Mouse (Mus musculus) C2C12 (cell line): ENCODE results near the gene Cpm. TPM values are rescaled to one million over a fixed set of nuclear protein-coding genes. Genes with fewer than 3 reads are reported as not detected.

ENCODE experiments used
- H3K27me3 ChIP-seq: one replicate; pipeline ENCODE4 v1.6.1; 2011; ENCODE audit not compliant: control insufficient read depth, insufficient read depth, insufficient read length
- H3K36me3 ChIP-seq: one replicate; pipeline ENCODE4 v1.6.1; 2011; ENCODE audit not compliant: control insufficient read depth, insufficient read depth
- H3K4me3 ChIP-seq: one replicate; pipeline ENCODE4 v1.5.1; 2011; ENCODE audit warnings: mild to moderate bottlenecking, control low read depth; ENCODE audit not compliant: poor library complexity, insufficient read depth, severe bottlenecking
- H3K79me2 ChIP-seq: one replicate; pipeline ENCODE4 v1.6.1; 2011; ENCODE audit not compliant: control insufficient read depth, insufficient read depth
- H3K79me3 ChIP-seq: one replicate; pipeline ENCODE4 v1.6.1; 2011; ENCODE audit warnings: low read depth, control low read depth
- H3ac ChIP-seq: one replicate; pipeline ENCODE3; 2011; ENCODE audit warnings: low read depth; ENCODE audit not compliant: control insufficient read depth, insufficient read length
- CEBPB ChIP-seq: IDR thresholded peaks from one replicate; pipeline ENCODE4 v1.6.1; 2011; ENCODE audit warnings: low read depth, mild to moderate bottlenecking, control low read depth, moderate library complexity
- CTCF ChIP-seq: IDR thresholded peaks from one replicate; pipeline ENCODE4 v1.5.1; 2011; ENCODE audit not compliant: control insufficient read depth, insufficient read depth, insufficient read length
- FOSL1 ChIP-seq: IDR thresholded peaks from one replicate; pipeline ENCODE4 v1.8.0; 2011; ENCODE audit warnings: mild to moderate bottlenecking, low read length; ENCODE audit not compliant: poor library complexity, insufficient read depth, severe bottlenecking
- MAX ChIP-seq: IDR thresholded peaks from one replicate; pipeline ENCODE4 v1.6.1; 2011; ENCODE audit warnings: mild to moderate bottlenecking, control low read depth
- MYOD1 ChIP-seq: IDR thresholded peaks from one replicate; pipeline ENCODE4 v1.6.1; 2011; ENCODE audit warnings: low read depth; ENCODE audit not compliant: control insufficient read depth, insufficient read length
- MYOG ChIP-seq: IDR thresholded peaks from one replicate; pipeline ENCODE4 v1.6.1; 2011; ENCODE audit not compliant: control insufficient read depth, insufficient read length; ENCODE audit errors: extremely low read depth
- USF1 ChIP-seq: IDR thresholded peaks from one replicate; pipeline ENCODE4 v1.6.1; 2011; ENCODE audit warnings: low read depth, mild to moderate bottlenecking, control low read depth, moderate library complexity
- polyA plus RNA-seq: library from polyadenylated mRNA; unstranded; fragments of >200 nt; fragmentation: generic; extraction: Trizol; gene quantifications from one replicate; pipeline ENCODE4 v1.2.1, GENCODE M21; 2012; ENCODE audit warnings: missing spikeins

Gene Cpm
- polyA plus RNA-seq, 1 experiment, result 0.06 TPM

DNA sequence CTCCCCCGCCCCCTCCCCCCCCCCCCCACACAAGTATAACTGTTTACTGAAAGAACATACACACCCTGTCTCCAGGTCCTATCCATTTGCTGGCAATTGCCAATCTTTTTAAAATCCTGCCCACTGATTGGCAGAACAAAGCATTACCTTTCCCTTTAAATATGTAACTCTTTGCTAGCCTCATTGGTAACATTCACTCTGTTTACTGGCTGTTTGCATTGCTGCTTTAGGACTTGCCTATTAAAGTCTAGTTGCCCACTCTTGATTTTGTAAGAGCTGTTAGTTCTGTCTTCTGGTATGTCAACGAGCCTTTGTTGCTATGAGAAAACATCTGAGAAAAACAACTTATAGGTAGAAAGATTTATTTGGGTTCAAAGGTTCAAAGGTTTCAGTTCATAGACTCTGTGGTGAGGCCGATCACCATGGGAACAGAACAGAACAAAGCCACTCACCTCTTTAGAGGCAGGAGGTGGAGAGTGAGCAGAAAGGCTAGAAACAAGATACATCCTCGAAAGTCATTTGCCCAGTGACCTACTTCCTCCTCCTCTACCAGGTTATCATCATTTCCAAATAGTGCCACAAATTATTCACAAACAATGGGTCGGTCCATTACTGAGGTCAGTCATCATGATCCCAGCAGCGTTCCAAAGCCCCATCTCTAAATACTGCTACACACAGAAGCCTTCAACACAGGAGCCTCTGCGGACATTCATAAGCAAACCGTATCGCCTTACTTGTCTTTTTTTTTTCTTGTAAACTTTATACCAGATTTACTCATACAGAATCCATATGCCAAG lies 3.6 kb upstream of the Cpm start:
- Histone ChIP-seq H3K79me2 (no peaks in the 10 kb centered on the region), H3ac (no peak overlapping the region), H3K27me3 (peaks cover 15% of the 10 kb centered on the region), H3K4me3 (no peak overlapping the region), H3K79me3 (no peaks in the 10 kb centered on the region), H3K36me3 (no peaks in the 10 kb centered on the region)
- TF ChIP-seq CEBPB (no peak), MAX (no peak), FOSL1 (no peak), MYOG (no peak)

DNA sequence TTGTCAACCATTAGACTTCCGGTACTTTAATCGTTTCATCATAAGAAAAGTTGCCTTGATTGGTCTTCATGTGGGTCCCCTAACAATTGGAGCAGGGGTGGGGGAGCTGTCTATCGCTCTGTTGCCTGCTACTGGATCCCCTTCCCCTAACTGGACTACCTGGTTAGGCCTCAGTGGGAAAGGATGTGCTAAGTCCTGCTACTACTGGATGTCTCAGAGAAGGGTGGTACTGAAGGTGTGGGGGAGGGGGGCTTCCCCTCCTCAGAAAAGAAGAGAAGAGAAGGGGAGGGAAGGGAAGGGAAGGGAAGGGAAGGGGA lies 3.0 kb upstream of the Cpm start:
- Histone ChIP-seq H3ac (no peak overlapping the region), H3K27me3 (peaks cover 15% of the 10 kb centered on the region), H3K36me3 (no peaks in the 10 kb centered on the region), H3K79me2 (no peaks in the 10 kb centered on the region), H3K79me3 (no peaks in the 10 kb centered on the region), H3K4me3 (no peak overlapping the region)
- TF ChIP-seq USF1, result no peak
- no peak for TF ChIP-seq CTCF
- TF ChIP-seq FOSL1, result no peak
- TF ChIP-seq MAX, result no peak
- TF ChIP-seq CEBPB, result no peak
- no peak for TF ChIP-seq MYOG
- TF ChIP-seq MYOD1, result no peak

DNA sequence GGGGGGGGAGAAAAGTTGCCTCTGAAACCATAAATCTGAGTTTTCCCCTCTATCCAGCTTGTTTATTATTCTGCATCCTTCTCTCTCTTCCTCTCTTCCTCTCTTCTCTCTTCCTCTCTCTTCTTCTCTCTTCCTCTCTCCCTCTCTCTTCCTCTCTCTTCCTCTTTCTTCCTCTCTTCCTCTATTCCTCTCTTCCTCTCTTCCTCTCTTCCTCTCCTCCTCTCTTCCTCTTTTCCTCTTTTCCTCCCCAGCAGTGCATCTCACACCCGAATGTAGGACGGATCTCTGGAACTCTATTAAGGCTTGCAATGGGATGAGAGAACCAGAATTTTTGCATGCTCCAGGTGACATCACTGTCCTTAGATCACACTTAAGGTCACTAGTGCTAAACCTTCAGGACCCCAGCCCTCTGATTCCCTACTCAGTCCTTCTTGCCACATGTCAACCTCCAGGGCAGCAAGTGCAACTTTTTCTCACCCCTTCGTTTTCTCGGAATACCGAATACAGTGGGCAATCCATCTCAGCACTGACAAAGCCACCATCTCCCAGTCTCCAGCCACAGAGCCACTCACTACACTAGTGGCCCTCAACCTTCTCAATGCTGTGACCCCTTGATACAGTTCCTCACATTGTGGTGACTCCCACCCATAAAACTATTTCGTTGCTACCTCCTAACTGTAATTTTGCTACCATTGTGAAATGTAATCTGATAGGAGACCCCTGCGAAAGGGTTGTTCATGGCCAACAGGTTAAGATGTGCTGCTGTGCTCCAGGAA lies 2.3 kb upstream of the Cpm start:
- Histone ChIP-seq H3ac (no peak overlapping the region), H3K36me3 (no peaks in the 10 kb centered on the region), H3K79me2 (no peaks in the 10 kb centered on the region), H3K27me3 (peaks cover 15% of the 10 kb centered on the region), H3K79me3 (no peaks in the 10 kb centered on the region), H3K4me3 (no peak overlapping the region)
- TF ChIP-seq MYOG (no peak), MAX (no peak), CEBPB (no peak), CTCF (no peak)

DNA sequence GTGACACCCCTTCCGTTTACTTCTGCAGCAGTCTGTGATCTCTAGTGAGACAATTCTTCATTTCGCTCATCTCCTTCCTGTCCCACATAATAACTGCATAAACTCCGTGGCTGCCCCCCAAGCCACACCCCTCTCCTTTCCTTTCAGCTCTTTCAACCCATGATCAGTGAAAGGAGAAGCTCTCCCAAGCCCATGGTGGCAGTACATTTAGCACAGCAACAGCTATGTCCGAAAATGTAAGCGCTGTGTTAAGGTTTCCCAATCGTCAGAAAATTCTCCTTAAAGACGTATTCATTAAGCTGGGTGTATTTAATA lies 1.7 kb upstream of the Cpm start:
- Histone ChIP-seq H3K36me3 (no peaks in the 10 kb centered on the region), H3K79me3 (no peaks in the 10 kb centered on the region), H3K4me3 (no peak overlapping the region), H3K27me3 (peaks cover 15% of the 10 kb centered on the region), H3K79me2 (no peaks in the 10 kb centered on the region), H3ac (no peak overlapping the region)
- no peak for TF ChIP-seq FOSL1
- no peak for TF ChIP-seq MAX
- no peak for TF ChIP-seq CTCF
- TF ChIP-seq MYOG, result no peak
- TF ChIP-seq MYOD1, result no peak
- no peak for TF ChIP-seq USF1
- no peak for TF ChIP-seq CEBPB

DNA sequence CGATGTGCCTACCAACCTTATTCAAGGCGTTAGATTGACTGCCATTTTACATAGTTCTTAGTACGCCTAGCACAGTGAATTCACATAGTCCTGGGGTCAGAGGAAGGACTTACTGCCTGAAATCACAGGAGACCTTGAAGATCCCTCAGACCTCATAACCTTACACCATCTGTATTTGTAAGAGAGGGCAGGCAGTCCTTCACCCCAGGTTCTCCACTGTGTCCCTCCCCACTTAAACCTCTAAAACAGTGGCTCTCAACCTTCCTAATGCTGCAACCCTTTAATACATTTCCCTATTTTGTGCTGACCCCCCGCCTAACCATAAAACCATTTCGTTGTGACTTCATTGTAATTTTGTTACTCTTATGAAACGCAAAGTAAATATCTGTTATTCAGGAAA lies 1.4 kb upstream of the Cpm start:
- Histone ChIP-seq H3K27me3 (peaks cover 15% of the 10 kb centered on the region), H3K79me2 (no peaks in the 10 kb centered on the region), H3K4me3 (no peak overlapping the region), H3ac (no peak overlapping the region), H3K79me3 (no peaks in the 10 kb centered on the region), H3K36me3 (no peaks in the 10 kb centered on the region)
- TF ChIP-seq MAX (no peak), MYOG (no peak), CTCF (no peak), USF1 (no peak), CEBPB (no peak), FOSL1 (no peak), MYOD1 (no peak)
